Mouse (Mus musculus) megakaryocyte, embryonic 14.5 days (primary cell): ENCODE measurements at regions not wholly inside any gene's neighbourhood (a gene's known extent, or its start where the extent isn't known, plus 50 kb on each side); places are given as distances from the start of the nearest gene placed in this dataset.

ENCODE experiments used
- FLI1 ChIP-seq: IDR thresholded peaks from 2 replicates; pipeline ENCODE4 v1.6.1; 2012; ENCODE audit warnings: low read length, inconsistent platforms, mixed read lengths
- GATA1 ChIP-seq: IDR thresholded peaks from 3 replicates; pipeline ENCODE4 v1.6.1; 2012; ENCODE audit warnings: mixed read lengths, low read length, inconsistent platforms, borderline replicate concordance

DNA sequence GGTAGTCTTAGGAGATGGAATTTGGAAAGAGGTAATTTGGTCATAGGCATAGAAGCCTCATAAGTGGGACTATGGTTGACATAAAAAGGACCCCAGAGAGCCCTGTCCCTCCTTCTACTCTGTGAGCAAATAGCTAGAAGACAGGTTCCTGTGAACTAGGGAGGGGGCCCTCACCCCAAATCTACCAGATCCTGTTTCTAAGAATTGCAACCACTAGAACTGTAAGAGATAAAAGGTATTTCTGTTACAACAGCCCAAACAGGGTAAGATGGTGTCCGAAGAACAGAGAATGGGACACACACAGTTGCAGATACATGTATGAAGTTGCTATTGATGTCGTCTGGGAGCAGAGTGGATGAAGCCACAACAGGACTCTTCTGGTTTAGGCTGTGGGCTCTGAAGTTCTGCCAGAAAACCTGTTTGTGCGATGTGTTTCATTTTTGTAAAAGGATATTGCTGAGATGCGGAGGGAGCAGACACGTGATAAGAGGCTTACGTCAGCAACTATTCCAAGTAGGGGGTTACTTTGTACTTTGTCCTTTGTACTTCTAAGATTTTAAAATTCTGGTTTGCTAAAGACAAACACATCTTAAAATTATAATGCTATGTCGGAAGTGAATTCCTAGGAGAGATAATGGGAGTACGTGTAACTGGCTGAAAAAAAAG lies 164.0 kb downstream of the Usp46 start:
- no peak for TF ChIP-seq GATA1
- TF ChIP-seq FLI1 = no peak
